Mouse (Mus musculus) brain, adult 2 months (tissue): ENCODE data around the gene Errfi1.
A peak's percentile ranks its signal among the peaks of the same experiment; 100 is the strongest.

Source experiments
- DNase-seq: peaks from one replicate; pipeline ENCODE4 v3.0.0; 2011; ENCODE audit warnings: low read depth, low spot score

Gene Errfi1

GRCm38 (mm10) chr4:150879631-150880030, 25.9 kb downstream of the Errfi1 start:
- DNase-seq: no peak

DNA sequence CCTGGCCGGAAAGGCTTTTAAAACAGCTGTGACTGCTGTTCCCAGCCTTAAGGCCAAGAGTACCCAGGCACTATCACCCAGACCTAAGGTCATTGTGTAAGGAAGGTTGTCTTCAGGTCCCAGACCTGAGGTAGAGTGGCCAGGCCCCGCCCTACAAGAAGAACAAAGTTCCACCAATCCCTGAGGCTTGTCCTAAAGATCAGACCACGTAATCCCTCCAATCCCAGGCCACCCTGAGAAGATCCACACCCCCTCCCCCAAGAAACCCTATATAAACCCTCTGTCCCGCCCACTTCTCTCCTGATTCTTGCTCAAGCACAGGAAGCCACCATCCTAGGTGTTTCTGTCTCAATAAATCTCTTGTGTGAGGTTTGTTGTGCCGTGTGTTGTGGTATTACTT, 26.6 kb downstream of the Errfi1 start:
- DNase-seq: no peak

- DNase-seq: no peak
Measured at GRCm38 (mm10) chr4:150882632-150883031, 28.9 kb downstream of the Errfi1 start.

- no peak for DNase-seq
Measured at GRCm38 (mm10) chr4:150887903-150888302, 34.2 kb downstream of the Errfi1 start.

DNA sequence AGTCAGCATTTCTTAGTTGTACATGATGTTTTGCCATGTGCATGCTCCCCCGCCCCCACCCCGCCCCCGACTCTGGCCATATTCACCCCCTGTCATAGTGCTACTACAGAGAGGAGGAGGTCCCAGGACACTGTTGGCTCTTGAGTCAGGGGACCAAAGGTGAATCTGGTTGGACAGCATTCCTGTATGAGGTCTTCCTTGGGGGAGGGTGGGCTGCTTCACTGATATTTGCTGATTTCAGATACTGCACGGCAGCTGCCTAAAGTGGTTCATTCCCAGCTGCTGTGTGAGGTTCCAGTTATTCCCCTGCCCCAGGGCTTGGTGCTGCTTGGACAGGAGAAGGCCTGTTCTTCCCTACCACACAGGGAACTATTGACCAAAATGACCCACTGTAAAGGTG, 34.8 kb downstream of the Errfi1 start:
- no peak for DNase-seq

GRCm38 (mm10) chr4:150889273-150889954, 35.7 kb downstream of the Errfi1 start:
- no peak for DNase-seq

DNA sequence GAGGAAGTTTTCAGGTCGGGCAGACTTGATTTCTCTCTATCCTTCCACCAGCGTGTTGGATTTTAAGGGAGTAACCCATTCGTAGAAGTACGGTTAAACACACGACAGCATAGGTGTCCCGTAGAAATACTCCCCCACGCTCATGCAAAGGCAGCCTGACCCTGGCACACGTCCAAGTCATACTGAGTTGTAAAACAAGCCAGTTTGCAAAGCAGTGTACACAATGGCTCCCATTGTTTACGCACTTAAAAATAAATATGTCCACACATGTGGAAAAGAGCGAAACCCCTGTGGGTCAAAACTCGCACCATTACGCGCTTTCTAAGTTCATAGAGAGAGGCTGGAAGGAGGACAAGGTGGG, 36.2 kb downstream of the Errfi1 start:
- peak; percentile 21 for DNase-seq

DNA sequence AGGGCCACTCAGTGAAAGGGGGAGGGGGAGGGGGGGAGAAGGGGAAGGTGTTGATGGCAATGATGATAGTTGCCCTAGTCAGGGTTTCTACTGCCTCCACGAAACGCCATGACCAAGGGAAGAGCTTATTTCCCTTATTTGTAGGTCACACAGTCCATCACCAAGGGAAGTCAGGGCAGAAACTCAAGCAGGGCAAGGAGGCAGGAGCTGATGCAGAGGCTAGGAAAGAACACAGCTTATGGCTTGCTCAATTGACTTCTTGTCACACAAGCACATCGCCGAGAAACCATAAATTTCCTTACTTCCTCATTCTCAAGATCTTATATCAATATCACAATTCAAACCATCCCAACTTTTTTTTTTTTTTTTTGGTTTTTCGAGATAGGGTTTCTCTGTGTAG, 37.6 kb downstream of the Errfi1 start:
- no peak for DNase-seq

DNA sequence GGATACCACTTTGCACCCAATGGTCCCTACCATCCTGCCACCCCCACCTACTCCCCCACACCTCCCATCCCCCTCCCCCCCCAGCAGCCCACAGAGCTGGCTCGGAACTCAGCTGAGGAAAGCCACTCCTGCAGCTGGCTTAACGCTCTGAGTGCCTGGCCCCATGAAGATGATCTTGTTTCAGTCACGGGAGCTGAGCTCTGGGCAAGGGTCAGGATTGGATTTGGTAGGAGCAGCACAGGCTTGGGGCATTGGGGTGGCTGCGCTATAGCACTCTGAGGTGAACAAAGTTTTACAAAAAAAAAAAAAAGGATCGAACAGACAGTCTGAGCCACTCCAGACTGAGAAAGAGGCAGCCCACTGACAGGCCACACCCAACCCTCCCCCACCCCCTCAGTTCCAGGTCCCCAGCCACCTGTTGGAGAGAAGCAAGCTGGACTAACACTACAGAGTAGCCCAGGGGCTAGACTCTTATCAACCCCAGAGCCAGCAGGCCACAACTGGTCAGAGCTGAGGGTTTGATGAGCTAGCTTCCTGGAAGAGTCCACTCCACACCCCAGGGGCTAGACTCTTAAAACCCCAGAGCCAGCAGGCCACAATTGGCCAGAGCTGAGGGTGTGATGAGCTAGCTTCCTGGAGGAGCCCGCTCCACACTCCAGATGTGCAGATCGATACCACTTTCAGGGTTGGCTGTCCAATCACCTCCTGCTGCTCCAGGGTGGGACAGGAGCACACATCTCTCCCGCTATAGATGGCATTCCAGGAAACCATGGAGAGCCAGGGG, 41.2 kb downstream of the Errfi1 start:
- no peak for DNase-seq

DNA sequence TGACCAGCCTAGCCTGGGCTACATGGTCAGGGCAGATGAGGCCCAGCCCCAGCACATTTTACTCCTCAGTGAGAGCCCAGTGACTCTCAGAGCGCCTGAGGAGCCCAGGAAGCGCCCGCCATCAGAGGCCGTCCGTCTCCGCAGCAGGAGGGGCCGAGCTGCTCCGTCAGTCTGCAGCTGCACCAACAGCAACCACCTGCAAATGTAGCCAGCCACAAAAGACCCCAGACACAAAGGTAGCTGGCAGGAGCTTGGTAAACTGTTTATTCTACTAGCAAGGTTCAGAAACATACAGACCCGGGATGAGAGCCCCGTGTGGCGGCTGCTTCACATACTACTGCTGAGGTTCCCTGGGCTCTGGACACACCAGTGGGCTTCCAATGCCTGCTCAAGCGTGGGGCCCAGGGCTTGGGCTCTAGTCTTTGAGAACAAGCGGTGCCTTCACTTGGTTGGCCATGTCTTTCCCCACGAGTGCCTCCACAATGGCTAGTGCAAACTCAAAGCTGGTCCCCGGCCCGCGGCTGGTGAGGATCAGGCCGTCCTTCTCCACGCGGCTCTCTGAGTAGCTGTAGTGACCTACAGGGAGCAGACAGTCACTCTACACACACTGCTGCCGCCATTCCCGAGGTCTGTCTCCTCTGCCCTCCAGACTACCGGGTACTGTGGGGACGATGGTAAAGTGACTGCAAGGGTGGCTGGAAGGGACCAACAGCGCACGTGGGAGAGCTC, 43.3 kb downstream of the Errfi1 start:
- no peak for DNase-seq

- peak; percentile 77 for DNase-seq
Measured at GRCm38 (mm10) chr4:150898716-150899365, 45.1 kb downstream of the Errfi1 start.

DNA sequence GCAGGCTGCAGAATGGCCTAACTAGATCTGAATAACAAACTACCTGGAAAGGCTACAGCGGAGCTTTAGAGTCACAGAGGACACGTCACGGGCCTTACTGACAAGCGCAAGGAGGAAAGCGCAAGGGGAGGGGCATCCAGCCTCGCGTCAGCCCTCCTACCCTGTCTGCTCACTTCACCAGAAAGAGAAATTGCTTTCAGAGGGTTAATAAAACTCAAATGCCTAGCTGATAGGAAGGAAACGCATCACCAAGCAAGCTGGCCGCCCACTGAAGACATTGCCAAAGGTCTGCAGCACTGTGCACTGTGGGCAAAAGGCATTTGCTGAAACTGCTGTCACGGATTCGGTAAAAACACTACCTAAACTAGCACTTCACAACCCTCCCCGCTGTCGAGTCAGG, 46.8 kb downstream of the Errfi1 start:
- no peak for DNase-seq

- DNase-seq: peak; percentile 88
Measured at GRCm38 (mm10) chr4:150901651-150902050, 47.9 kb downstream of the Errfi1 start.

- DNase-seq: peak; percentile 35
Measured at GRCm38 (mm10) chr4:150902062-150902461, 48.3 kb downstream of the Errfi1 start.

DNA sequence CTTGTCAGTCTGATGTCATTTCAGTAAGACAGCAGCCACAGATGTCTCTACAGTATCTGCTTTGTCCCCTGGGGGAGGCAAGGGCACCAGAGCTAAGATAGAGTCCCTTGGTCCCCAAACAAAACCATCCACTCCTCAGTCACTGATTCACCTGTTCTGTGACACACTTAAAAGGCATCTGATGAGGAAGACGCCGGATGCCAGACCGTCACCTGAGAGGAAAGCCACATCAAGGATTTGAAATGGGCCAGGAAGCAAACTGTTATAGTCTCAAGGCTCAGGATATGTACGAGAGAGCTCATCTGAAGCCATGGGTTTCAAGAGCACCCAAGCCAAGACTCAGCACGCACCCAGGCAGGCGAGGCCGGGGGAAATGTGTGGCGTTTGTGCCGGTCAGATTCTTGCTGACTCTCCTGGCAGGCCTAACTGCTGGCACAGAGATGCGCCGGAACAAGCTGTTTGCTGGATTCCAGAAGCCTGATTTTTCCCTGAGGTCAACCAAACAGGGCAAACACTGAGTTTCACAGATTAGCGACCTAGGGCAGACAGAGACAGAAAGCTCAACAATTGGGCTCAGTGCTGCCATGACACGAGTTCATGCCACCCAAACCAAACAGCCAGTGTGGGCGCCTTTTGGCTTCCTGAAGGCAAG, 49.5 kb downstream of the Errfi1 start:
- no peak for DNase-seq

GRCm38 (mm10) chr4:150907099-150907498, 53.4 kb downstream of the Errfi1 start:
- no peak for DNase-seq

DNA sequence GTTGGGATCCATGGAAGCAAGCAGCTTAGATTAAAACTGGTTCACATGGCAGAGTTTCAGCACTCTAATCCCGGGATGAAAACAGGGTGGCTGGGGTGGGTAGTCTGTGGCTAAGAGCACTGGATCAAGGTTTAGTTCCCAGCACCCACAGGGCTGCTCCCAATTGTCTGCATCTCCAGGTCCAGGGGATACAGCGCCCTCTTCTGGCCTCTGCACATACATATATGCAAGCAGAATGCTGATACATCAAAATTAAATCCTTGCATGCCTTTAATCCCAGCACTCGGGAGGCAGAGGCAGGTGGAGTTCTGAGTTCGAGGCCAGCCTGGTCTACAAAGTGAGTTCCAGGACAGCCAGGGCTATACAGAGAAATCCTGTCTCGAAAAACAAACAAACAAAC, 54.8 kb downstream of the Errfi1 start:
- DNase-seq: peak; percentile 23

DNA sequence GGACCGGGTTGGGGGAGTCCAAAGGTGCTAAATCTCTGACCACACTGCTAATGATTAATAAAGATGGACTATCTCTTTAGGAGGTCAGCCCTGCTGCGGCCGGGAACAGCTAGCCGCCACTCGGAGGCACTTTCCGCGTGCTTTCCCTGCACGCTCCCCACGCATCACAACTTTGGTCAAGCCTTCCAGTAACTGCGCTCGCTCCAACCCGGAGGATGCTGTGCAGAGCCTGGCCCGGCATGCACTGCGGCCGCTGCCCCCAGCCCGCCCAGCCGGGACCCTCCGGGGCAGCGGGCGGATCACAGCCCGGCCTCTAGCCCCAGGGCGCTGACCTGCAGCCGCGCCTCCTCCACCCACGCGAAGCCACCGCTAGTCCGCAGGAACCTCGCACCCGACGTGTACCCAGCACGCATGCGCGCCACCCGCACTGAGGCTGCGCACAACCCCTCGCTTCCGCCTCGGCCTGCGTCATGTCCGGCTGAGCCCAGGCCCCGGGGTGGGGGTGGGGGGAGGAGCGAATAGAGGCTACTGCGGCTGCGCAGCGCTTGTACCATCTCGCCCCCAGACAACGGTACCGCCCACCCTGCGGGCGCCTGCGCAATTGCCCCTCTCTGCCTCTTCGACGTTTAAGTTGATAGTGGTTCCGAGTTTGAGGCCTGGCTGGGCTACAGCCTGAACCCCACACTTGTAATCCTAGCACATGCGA, 55.9 kb downstream of the Errfi1 start:
- DNase-seq: peak; percentile 99

- no peak for DNase-seq
Measured at GRCm38 (mm10) chr4:150910164-150910951, 56.6 kb downstream of the Errfi1 start.

DNA sequence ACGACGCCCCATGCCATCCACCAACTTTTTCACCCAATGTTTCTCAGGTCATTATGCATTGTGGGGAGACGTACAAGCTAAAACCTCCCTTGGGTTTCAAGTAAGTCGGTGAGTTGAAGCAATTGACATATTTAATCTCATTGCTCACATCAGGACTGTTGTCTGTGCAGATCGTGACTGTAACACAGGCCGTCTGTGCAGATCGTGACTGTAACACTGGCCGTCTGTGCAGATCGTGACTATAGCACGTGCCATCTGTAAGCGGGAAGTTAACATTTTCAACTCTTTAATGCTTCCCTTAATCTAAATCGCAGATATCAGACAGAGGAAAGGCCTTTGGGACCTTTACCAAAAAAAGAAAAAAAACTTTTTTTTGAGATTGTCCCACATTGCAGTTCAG, 60.0 kb downstream of the Errfi1 start:
- DNase-seq: peak; percentile 61
